Mouse (Mus musculus) skeletal muscle tissue, adult 2 months (tissue): ENCODE measurements around the gene Mmp17.

Source experiments
- DNase-seq: peaks from one replicate; pipeline ENCODE4 v3.0.0-alpha.2; 2012; ENCODE audit warnings: low read depth, low spot score

The Mmp17 gene

DNA sequence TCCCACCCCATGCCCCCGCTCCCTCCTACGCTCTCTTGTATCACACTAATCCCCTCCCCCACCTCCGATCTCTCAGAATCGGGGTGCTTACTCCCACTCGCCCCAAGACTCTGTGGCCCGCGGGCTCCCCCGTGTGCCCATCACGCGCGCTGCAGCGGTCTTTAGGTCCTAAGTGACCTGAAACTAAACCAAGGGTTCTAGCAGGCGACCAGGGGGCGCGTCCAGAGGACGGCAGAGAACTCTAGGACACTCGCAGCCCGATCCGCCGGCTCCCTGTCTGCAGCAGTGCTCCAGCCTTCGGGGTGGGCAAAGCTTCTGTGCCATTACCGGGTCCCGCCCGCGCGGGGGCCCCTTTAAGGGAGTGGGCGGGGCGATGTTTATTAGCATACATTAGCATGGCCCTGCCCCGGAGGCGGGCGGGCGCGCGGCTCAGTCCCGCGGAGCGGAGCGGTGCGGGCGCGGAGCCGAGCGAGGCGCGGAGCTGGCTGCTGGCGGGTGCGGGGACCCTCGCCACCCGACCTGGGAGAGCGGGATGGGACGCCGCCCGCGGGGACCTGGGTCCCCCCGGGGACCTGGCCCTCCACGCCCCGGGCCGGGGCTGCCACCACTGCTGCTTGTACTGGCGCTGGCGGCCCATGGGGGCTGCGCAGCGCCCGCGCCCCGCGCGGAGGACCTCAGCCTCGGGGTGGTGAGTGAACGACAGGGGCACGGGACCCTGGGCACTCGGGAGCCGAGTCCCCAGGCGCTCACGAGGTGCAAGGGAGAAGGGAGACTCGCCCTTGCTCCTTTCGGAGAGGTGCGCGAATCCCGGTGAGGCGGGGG is at the start of gene Mmp17:
Gene Mmp17 (plus strand): TSS at position 409 of the 822 bp plus-strand sequence.
- DNase-seq, result peak; percentile 34

DNA sequence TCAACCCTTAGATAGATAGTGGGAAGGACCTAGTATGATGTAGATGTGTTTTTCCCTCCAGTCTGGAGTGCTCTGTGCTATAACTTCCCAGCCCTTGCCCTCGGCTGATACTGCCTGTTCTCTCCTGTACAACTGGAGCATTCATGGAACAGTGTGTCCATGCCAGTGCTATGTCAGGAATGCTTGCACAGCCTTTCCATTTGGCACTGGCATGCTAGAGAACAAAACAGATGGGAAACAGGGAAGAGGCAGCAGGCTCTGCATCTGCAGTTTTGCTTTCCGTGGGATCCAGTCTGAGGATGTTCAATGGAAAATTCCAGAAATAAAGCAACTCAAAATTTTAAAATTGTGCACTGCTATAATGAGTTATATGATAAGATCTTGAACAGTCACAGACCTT is 49.5 kb upstream of the Mmp17 start:
- peak; percentile 60 for DNase-seq

DNA sequence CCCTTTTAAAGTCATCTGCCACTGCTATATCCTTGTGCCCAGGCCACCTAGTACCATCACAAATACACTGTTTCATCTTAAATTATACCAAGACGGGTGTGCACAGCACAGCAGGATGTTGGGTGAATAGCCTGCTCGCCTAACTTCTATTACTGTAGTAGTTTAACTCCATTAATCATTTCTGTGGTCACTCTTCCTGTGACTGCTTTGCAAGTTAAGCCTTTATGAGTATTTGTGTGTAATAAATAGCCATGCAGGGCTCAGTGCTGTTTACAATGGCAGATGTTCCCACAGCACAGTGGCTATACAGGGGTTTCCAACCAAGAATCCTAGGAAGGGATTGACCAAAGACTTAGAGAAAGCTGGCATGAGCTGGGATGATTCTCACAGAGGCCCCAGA is 48.9 kb upstream of the Mmp17 start:
- DNase-seq, result no peak

DNA sequence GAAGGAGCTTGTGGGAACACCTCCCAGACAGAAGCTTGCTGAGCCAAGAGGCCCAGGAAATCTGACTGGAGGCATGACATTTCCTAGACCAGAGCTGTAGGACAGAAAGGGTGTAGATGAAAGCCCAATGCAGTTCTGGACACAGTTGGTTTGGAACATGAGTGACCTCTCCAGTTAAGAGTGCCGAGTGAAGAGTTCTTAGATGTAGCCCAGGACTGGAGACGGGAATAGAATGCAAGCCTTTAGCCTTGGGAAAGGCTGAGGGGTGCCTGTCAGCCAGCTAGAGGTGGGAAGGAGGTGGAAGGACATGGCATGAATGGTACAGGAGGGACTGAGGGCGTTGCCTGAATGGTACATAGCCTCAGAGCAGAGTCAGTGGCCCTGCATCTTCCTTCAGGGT is 48.5 kb upstream of the Mmp17 start:
- no peak for DNase-seq

DNA sequence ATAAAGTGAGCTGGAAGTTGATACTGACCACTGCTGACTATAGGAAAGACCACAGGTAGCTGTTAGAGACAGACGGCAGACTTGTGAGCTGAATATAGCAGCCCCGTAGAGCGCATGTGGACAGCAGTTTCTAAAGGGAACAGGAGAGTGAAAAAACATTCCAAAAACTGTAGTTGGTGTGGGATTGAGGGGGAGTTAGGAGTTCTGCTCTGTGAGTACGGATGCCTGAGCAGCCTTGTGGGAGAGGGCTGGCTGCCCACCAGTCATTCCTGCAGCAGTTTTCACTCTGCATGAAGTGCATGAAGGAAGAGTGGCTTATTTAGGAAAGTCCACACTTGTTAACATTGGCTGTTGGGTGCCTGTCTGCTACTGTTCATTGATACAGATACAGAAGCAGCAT is 45.1 kb upstream of the Mmp17 start:
- no peak for DNase-seq

DNA sequence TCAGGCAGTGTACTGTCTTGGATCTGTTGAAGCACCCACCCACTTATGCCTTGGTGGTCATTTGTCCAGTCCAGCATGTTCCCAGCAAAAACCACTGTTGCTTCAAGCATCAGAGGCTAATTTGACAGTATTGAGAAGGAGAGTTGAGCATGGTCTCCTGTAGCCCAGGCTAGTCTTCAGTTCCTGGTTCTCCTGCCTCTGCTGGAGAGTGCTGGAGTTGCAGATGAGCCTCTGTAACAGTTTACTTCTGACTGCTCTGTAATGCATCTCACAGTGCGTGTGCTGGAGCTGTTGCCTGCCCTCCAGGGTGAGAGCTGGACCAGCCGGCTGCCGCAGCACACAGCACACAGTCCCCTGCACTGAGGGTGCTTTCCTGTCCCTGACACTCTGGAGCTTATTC is 41.7 kb upstream of the Mmp17 start:
- DNase-seq, result no peak

DNA sequence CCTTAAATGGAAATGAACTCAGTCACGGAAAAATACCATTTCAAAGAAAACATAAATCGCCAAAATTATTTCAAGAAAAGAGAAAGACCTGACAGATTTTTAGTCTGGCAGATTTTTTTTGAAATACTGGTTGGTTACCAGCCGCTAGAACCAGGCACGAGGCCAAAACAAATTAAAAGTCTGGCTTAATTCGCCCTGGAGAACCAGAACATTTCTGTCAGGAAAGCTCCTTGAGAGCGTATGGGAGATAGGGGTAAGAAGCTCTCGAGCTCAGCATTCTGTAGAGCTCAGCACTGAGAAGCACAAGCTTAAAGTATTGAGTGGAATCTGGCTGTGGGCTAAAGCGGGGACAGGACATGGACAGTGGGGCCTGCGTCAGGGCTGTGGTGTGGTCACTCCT is 38.2 kb upstream of the Mmp17 start:
- DNase-seq, result no peak

DNA sequence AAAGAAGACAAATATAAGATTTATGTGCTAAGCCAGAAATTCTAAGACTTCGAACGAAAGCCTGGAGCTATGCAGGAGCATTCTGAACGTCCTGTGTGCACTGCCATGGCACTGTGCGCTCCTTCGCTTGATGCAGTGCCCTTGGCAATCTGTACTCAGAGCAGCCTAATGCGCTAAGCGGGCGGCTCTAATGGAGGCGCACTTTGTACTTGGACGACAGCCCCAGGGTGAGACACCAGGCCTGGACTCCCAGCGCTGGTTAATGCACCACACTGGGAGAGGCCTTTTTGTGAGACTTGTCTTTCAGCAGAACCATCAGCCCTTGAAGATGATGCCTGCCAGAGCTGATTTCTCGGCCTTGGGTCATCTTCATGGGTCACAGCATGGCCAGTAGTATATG is 34.3 kb upstream of the Mmp17 start:
- no peak for DNase-seq

DNA sequence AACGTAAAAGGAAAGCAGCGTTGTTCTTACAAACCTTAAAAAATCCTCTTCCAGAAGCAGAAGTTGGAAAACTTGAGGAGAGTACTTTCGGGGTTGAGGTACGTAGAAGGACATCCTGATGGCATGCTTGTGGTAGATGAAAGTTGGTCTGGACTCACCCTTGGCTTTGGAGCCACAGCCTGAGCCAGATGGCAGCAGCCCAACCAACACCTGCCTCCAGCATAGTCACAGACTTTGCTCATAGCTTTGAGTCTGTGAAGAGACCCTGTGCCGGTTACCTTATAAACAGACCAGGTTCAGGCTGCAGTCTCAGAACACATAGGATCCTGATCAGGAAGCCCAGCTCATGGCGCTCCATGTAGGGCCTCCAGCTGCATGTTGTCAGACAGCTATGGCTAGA is 33.2 kb upstream of the Mmp17 start:
- no peak for DNase-seq

DNA sequence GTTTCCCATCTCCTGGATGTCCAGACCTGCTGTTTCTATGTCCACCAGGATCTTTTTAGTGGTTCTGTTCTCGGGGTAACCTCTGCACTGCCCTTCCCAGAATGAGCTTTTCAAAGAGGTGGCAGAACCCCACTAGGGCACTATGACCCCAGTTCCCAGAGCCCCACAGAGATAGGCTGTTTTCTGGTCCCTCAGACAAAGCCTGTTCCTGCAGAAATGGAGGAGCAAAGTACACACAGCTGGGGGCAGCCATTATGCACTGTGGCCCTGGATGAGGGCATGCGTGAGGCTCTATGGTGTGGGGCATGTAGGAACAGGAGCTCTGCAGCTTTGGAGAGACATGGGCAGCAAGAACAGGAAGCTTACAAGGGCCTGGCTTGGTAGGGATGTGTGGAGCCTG is 32.0 kb upstream of the Mmp17 start:
- no peak for DNase-seq

DNA sequence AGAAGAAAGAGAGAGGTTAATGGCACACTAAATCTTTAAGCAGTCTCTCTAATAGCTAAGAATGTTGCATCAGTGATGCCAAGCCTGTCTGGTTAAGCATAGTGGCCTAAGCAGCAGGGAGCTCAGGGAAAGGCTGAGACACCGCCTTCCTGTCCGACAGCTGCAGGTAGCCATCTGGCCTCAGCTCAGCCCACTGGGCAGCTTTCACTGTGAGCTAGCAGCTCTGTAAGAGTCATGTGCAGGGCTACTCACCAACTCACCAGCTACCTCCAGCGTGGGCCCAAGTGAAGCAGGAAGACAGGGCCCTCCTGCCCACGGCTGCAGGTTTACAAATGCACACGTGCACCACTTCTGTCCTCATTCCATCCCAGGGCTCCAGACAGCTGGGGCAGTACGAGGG is 30.3 kb upstream of the Mmp17 start:
- DNase-seq, result no peak

DNA sequence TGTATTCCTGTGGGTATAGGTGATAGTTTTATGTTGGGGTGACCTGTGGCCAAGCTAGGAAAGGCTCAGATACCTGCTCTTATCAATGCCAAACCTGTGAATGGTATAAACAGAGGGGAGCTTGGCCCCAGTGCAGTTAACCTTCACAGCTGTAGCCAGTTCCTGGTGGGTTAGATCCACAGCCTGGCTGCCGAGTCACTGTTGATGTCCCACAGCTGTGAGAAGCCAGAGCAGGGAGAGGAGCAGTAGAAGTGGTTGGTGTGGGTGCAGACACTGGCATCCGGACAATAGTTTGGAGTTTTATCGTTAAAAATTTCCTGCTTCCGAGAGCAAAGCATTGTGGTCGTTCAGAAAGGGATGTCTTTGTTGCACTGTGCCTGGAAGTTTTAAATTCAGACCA is 25.4 kb upstream of the Mmp17 start:
- DNase-seq, result no peak

DNA sequence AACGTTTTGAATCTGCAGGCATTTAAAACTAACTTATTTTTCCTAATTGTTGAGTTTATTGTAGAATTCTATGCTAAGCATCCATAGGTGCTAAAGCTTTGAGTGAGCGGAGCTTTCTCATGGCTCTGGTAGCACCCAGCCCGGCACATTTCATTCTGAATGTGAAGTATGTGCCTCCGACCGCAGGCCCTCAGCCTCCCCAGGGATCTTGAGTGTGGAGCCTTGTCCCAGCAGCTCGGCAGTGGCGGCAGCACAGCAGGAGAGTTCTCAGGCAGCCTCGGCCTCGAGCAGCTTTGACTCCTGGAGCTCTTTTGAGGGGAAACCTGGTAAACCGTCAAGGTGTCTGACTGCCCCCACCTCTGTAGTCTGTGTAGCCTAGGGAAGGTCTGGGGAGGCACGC is 24.7 kb upstream of the Mmp17 start:
- DNase-seq, result no peak

DNA sequence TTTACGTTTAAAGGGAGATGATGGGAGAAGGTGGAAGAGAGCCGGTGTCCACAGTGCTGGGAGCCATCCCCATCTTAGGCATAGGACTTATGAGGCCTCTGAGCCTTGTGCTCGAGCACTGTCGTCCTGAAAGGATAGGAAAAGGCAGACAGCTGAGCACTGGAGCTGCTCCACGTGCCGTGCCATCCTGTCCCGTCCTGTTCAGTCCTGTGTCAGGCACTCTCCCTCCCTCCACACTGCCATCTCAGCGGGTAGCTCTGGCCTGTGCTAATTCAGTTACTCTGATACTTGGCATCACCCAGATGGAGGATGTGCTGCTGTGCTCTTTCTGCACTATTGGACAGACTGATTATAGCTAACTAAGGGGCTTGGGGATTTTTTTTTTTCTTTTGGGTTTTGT is 21.6 kb upstream of the Mmp17 start:
- DNase-seq, result no peak

DNA sequence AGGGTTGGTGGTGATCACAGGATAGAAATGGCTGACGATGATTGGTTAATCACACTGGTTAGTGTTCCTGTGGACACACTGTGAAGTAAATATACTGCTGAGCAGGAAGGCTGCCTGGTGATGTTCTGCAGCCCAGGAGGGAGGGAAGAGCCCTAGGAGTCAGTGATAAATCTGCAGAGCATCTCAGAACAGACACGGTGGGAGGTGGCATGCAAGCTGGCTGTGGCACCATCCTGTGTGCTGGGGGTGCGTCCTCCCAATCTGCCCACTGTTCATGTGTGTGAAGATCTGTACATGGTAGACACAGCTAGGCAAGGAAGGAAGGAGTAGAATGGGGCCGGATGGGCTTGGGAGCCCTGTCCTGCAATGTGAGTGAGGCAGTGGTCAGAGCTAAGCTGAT is 15.4 kb upstream of the Mmp17 start:
- DNase-seq, result no peak

DNA sequence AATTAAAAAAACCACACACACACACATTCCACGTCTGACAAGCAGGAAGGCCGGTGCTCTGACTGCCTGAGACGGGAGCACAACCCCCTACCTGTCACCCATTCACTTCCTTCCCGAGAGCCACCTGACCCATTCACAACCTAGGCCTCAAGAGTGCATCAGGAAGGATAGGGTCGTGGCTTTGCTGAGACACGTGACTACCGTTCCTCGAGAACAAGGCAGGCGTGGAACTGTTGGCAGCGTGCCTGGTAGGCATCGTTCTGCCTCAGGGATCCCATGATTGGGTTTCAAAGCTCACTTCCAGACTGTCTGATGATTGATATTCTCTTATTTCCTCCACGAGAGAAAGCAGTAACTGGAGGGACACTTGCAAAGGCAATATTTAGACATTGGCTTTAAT is 5.8 kb upstream of the Mmp17 start:
- DNase-seq, result no peak

DNA sequence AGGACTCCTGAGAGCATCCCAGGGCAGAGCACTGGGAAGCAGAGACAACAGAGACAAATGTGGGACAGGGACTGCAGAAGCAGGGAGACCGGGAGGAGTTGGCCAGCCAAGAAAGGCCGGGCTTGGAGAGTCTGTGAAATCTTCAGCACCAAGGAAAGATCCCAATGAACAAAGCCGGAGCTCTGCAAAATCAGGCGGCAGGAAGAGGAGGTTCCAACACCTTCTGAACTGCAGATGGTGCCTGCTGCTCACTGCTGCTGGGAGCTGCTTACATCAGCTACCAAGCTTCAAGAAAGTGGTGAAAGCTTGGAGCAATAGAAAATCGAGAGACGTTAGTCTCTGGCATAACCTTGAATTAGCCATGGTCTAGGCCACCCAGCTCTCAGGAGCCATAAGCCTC is 3.9 kb upstream of the Mmp17 start:
- no peak for DNase-seq

DNA sequence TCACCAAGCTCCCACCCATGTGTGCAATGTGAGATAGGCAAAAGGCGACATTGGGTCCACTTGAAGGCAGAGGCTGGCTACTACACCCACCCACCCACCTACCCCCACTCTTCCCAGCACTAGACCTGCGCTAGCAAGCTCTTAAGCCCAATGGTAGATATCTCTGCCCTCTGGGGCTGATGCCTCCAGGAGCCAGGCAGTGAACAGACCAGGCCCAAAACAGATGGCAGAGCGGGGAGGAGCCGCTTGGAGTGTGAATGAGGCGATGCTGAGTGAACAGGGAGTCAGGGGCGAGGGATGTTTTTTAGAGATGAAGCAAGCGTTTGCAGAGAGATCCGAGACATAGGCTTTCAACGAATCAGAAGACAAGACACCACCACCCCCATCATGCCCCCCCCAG is 3.4 kb upstream of the Mmp17 start:
- no peak for DNase-seq

DNA sequence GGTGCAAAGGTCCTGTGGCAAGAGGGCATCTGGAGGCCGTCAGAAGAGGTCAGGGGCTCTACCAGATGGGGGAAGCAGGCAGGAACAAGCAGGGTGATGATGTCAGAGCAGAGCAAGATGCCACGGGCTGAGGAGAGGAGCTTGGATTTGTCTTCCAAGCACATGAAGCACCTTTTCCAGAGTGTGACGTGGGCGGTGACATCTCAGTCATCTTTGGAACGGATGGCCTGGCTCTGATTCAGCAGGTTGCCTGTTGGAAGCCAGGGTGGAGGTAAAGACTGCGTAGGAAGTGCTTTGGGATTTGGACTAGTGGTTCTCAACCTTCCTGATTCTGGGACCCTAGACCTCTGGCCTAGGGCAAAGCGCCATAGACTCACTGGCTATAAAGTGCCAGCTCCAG is 3.0 kb upstream of the Mmp17 start:
- no peak for DNase-seq

DNA sequence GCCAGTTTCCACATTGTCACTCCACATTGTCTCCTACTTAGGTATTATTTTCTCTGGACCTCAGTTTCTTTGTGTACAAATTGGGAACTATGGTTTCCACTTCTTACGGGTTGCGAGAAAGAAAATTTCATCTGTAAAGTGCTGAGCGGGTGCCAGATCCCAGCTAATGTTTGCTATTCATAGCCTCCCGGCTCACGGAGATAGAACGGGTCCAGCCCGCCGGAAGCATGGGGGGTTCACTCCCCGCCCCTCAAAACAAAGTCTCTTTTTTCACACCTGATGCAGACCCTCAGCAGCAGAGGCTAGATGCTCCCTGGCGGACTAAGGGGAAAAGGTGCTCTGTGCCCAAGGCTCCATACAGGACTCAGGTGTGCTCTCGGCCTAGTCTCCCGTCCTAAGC is 638 bp upstream of the Mmp17 start:
- DNase-seq, result no peak

DNA sequence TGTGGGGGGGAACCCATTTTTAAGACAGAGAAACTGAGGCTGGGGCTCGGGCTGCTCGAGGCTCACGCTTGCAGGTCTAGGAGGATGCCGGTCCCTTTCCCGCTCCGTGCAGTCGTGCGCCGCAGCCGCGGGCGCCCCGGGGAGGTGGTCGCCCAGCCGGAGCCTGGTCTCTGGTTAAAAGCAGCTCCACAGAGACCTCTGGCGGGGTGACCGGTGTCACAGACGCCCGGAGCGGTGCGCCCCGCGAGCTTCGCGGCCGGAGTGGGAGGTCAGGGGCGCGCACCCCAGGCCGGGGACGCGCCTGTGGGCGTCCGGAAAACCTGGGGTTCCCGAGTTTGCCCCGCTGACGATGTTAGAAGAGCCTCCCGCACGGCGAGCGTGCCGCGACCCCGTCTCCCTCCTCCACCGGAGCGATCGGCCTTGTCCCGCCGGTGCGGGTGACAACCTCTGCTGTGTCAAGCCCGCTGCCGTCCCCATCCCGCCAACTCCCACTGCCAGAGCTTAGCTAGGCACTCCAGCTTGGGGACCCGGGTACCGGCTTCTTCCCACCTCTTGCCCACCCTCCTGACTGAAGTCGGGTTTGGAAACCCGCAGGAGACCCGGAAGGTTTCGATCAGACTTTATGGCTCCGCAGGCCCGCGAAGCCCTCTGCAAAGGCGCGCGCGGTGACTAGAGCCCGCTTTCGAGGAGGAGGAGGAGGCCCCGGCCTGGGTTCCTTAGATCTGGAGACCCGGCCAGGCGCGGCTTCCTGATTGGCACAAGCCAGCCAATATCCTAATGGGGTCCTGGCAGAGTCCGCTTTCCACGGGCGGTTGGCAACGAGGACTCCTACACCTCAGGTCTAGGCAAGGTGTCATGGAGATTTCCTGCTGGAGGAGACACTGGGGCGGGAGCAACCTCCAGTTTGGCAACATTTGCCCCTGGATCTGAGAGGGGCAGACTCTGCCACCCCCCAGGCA is 893 bp downstream of the Mmp17 start:
- DNase-seq, result no peak

DNA sequence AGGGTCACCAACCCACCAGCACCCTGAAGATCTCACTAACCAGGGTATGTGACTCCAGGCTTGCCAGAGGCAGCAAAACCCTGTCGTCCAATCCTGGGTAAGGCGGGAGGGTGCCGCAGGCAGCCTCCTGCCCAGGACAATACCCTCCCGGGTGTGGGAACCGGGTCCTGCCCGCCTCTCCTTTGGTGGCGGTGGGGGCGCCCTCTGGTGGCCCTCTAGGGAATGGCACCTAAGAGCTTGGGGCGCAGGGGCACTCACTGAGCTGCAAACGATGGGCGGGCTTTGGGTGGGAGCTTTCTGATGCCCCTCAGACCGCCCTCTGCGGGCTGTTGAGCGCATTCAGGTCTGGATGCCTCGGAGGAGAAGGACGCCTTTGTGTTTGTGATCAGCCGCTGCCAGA is 2.0 kb downstream of the Mmp17 start:
- peak; percentile 28 for DNase-seq

DNA sequence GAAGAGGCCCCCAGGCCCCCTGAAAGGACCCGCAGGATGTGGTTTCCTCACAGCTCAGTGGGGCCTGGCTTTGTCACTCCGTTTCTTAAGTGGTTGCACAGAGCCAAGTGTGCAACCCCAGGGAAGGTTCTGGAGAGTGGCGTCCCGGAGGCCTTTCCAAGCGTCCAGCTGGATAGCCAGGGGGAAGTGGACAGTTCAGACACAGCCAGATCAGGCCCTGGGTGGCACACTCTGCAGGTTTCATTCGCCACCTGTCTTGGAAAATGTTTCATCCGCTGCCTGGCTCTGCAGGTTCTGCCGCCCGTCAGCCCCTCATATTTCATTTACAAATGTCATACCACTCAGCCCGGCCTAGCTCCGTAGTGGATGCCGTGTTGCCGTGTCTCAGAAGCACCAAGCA is 2.5 kb downstream of the Mmp17 start:
- no peak for DNase-seq
